Mouse (Mus musculus): ENCODE results near the gene Sbsn.
A peak's percentile ranks its signal among the peaks of the same experiment; 100 is the strongest.
"Not testable (repeated sequence)": the region's sequence is repeated elsewhere in the genome, so short reads cannot be mapped to it uniquely, and the experiment has no call there.

The Sbsn gene

DNA sequence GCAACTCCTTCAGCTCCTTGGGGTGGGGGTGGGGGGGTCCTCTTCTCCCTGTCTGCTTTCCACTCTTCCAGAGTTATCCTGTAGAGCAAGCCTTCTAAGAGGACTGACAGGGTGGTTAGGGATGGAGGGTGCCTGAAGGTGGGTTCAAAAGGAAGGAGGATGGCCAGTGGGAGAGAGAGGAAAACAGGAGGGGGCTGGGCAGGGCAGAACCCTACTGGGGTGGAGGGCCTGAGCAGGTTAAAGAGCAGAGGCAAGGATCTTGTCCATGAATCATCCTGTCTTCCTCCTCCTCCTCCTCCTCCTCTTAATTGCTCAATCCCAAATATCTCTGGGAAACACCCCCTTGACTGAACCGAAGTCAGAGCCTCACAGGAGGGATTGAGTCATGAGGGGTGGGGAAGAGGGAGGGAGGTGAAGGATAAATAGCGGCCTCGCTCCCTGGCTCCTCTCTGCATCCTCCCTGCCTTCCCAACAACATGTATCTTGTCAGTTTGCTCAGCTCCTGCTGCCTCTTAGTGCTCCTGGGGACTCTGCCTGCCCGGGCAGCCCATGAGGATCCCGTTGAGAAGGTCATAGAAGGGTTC lies at the start of gene Sbsn:
Gene Sbsn (plus strand): TSS at position 386 of the 584 bp plus-strand sequence.
- DNase-seq = no peak

DNA sequence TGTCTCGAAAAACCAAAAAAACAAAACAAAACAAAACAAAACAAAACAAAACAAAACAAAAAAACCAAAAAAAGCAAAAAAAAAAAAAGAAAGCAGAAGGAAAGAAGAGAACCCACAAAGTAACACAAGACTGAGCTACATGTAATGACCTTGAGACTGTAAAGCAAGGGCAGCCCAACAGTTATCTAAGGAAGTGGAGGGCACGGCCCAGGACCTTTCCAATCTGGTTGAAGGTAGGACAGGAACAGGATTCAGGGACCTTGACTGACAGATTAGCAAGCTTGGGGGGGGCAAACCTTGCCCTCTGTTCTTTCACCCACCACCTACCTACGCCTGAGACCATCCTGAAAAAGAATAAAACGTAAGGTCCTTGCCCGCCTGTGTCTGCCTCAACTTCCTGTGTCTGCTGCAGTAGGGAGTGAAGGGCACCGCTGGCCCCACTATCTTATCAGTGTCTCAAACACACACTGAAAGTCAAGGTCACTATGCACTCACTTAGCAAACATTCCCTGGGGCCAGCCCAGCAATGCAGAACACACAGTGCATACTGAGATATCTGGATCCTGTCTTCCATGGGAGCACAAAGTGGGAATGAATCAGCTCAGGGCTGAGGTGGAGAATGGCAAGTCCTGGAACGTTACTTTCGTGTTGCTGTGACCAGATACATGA lies 44.9 kb upstream of the Sbsn start:
- DNase-seq = no peak

DNA sequence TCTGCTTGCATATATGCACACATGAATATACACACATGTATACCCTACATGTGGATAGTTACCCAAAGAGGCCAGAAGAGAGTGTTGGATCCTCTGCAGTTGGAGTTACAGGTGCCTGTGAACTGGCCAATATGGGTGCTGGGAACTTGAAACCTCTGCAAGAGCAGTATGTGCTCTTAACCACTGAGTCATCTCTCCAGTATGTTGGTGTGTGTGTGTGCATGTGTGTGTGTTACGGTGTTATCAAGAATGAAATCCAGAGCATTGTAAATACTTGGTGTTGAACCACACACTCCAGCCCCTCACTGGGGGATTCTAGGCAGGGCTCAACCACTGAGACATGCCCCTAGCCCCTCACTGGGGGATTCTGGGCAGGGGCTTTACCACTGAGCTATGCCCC lies 43.8 kb upstream of the Sbsn start:
- DNase-seq = no peak

DNA sequence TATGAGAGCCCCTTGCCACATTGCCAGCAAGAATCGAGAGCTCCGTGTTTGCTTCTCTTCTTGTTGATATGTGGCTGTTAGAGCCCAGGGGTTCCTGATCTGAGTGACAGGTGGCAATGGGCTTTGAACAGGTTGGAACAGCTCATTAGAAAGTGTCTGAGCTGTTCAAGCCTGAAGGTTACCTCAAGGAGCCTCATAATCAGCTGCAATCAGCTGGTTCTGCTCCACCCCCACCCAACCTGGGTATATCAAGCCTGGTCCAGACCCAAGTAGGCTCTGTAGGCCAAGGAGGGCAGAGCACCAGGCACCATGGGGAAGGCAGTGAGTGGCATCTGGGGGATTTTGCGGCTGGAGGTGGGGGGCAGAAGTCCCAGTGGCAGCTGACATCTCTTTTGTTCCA lies 39.3 kb upstream of the Sbsn start, which contains the start of gene Atp4a:
Gene Atp4a (plus strand): TSS at position 268 of the 400 bp plus-strand sequence.
- DNase-seq = no peak

DNA sequence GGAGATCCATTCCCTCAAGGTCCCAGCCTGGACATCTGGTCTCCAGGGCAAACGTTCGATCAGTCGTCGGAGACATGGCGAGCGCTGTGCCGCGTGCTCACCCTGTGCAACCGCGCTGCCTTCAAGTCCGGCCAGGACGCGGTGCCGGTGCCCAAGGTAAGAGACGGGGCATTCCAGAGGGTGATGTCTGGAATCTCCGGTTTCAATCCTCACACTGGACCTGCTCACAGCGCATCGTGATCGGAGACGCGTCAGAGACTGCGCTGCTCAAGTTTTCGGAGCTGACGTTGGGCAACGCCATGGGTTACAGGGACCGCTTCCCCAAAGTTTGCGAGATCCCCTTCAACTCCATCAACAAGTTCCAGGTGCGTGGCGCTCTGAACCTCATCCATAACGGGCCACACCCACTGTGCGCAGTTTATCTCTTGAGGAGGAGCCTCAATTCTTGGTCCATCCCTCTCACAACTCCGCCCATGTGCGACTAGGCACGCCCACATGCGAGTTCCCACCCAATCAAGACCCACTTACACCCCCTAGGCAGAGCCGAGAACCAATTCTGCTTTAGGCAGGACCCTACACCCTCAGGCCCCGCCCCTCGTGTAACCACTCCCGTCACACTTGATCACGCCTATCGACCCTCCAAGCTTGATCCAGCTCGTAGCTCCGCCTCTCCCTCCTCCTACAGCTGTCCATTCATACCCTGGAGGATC lies 34.1 kb upstream of the Sbsn start:
- DNase-seq = peak; percentile 67

DNA sequence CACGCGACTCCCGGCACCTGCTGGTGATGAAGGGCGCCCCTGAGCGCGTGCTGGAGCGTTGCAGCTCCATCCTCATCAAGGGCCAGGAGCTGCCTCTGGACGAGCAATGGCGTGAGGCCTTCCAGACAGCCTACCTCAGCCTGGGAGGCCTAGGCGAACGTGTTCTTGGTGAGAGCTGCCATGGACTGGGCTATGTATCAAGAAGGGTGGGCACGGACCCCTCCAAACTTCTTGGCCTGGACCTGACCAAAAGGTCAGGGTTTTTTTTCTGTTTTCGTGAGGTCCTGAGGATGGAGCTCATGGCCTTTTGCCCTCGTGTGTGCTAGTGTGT lies 33.6 kb upstream of the Sbsn start:
- no peak for DNase-seq

DNA sequence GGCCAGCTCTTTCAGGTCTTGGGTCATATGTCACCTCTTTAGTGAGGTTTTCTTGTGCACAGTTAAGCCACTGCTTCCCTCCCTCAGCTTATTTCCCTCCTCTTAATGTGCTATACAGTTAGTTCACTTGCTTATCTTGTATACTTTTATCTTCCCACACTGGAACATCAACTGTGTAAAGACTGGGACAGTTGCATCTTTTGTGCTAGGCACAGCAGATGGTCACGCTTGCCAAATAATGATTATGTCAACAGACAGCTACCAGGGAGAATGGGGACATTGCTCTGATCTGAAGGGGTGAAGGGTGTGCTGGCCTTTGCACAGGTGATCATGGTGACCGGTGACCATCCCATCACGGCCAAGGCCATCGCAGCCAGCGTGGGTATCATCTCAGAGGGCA lies 31.6 kb upstream of the Sbsn start:
- DNase-seq = no peak

DNA sequence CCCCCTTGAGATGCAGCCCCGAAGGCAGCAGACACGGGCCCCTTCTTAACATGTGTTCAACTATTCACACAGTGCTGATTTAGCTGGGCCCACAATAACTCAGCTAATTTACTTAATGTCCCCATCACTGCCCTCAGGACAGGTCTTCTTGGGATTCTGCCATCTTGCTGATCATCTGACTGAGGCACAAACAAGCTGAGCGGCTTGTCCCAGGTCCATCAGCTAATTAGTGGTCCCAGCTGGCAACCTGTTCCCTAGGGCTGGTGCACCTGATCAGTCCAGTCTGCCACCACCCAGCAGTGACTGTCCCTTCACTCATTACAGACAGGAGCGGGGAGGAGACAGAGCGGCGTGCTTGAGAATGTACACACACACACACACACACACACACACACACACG lies 30.0 kb upstream of the Sbsn start:
- DNase-seq = no peak

DNA sequence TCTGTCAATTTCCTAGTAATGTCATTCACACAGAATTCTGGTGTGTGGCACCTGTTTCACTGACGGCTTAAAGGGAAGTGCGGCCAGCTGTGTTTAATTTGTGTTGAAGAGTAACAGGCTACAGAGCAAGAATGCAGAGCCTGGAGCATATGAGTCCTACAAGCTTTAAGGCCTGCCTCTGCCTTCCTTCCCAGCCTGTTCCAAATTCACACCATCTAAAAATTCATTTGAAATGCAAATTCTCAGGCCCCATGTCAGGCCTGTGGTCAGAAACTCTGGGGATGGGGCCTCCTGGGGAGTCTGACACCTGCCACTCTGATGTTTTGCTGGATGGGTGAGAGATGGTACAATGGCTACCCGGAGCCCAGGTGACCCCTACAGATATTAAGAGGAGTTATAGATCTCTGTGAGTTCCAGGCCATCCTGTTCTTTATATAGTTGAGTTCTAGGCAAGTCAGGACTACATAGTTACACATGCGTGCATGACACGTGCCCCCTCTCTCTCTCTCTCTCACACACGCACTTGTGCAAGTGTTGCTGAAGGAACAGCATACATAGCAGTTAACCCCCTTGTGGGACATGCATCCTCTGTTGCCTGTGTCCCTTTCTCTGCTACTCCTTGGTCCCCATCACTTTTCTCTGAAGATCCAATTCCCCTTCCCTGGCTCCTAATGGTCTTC lies 27.9 kb upstream of the Sbsn start:
- no peak for DNase-seq

DNA sequence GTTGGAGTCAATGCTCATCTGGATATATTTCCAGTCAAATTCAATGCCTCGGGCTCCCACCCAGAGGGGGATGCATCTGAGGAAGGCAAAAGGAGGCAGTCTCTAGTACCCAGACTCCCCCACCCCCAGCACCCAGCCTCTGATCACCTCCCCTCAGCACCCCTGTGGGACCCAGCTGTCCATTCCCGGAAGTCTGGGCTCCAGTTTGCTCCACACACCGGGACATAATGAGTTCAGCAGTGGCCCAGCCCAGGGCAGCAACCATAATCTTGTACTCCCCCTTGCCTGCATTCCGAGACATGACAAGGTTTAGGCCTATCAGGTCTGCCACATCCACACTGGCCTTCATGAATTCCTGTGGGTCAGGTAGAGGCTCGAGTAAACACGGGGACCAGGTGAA lies 23.1 kb upstream of the Sbsn start:
- DNase-seq = no peak

DNA sequence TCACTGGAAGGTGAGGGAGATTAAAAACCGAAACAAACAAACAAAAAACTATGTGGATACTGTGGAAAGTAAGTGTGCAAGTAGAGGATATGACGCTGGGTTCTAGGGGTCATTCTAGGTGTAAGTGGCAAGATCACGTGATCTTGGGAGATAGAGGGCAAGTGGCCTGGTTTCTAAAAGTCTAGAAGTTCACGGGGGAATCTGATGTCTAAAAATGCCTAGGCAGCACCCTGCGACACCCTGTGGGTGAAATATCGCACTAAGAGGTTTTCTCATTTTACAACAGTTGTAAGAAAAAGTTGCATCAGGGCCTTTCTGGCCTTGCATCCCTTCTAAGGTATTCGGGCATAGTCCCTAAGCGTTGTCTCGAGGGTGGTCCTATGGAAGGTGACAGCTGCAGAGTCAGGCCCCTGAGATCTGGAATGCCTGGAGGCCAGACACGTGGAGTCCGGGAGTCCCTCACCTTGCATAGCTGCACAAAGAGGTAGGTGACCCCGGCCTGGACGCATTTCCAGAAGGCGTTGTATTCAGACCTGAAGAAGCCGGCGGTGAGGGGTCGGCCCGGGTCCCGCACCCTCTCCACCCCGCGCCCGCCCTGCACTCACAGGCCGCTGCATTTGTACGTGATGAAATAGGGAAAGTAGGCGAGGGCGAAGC lies 22.4 kb upstream of the Sbsn start:
- DNase-seq = no peak

DNA sequence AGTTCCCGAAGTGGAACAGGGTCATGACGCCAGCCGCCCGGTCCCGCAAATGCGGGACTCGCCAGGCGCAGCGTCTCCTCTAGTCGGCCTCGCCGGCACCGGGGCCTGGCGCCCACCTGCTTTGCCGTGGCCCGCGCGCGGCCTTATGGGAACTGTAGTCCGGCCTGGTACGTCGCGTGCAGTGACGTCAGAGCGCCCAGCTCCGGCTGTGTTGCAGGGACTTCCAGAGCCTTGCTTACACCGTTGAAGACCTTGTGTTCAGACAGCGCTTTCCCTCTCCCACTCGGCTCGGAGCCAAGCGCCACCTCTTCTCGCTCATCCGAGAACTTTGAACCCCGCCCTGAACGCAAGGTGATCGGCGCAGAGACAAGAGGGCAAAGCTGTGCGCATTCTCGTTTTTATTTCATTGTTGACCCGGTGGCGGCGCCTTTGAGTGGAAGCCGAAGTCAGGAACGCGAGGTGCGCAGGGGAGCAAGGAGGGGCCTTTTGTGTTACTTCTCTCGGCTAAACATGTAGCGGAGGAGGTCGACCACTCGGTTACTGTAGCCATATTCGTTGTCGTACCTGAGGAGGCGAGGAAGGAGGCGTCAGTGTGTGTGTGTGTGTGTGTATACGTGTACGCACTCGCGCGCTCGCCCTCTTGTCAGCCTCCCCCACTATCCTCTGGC lies 21.7 kb upstream of the Sbsn start, which contains the start of gene Tmem147:
Gene Tmem147 (minus strand): TSS at position 145 of the 668 bp plus-strand sequence.
- peak; percentile 95 for DNase-seq

DNA sequence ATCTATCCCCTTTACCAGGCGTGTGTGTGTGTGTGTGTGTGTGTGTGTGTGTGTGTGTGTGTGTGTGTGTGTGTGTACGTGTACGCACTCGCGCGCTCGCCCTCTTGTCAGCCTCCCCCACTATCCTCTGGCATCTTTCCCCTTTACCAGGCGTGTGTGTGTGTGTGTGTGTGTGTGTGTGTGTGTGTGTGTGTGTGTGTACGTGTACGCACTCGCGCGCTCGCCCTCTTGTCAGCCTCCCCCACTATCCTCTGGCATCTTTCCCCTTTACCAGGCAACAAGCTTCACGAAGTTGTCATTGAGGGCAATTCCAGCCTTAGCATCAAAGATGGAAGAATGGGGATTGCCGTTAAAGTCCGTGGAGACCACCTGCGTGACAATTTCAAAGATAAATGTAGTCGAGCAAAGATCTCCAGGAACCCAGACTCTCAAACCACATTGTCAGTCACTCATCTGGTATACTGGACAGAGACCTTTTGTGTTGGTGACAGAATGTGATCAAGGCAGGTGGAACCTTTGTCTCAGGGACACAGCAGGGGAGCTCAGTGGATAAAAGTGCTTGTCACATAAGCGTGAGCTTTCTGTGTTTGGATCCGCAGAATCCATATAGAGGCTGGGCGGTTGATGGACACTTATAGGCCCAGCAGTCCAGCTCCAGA lies 21.1 kb upstream of the Sbsn start:
- DNase-seq = not testable (repeated sequence)

DNA sequence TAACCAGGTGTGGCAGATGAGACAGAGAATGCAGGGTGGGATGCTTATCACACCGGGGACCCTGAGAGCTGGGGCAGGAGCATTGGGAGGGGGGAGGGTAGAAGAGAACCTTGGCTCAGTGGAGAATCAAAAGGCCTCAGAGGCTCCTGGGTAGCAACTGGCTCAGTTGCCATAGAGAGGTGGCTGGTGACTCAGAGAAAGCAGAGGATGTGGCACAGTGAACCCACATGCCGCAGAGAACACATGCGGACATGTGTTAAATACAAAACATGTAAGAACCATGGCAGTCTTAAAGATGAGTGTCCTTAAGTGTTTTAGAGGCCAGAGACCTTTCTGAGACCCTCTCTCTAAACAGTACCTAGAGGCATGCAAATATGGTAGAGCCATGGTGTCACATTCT lies 15.1 kb upstream of the Sbsn start:
- DNase-seq = no peak

DNA sequence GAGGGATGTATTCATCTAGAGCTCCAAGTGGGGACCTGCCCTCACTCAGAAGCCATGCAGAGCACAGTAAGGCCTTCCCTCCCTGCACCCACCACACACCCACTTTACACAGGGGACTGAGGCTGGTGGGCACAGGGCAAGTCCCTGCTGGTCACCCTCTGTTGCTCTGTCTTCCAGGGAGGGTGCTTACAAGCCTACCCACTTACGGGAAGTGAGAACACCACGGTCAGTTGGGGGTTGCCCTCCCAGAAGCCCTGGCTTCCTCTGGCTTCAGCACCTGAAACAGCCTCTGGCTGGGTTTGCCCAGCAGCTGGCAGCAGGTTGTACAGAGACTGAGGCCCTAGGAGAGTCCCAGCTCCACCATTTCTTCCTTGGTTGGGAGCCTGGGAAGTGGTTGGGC lies 8.7 kb upstream of the Sbsn start:
- not testable (repeated sequence) for DNase-seq

DNA sequence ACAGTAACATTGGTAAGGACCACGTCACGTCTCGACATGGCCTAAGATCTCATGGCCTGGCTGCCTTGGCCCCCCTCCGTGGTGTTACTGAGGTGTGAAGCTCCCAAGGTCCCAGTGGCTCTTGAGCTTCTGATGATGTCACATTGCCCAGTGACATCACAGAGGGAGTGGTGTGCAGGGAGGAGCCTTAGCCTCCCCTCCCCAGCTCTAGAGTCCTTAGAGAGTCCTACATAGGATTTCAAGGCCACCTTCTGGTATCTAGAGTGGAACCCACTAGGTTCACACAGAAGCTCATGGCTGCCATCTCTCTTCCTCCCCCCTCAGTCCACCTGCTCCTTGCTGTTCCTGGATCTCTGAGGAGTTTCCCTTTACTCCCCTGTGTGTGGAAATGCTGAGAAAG lies 7.7 kb upstream of the Sbsn start, which contains the start of gene Gapdhs:
Gene Gapdhs (minus strand): TSS at position 65 of the 400 bp plus-strand sequence.
- not testable (repeated sequence) for DNase-seq

DNA sequence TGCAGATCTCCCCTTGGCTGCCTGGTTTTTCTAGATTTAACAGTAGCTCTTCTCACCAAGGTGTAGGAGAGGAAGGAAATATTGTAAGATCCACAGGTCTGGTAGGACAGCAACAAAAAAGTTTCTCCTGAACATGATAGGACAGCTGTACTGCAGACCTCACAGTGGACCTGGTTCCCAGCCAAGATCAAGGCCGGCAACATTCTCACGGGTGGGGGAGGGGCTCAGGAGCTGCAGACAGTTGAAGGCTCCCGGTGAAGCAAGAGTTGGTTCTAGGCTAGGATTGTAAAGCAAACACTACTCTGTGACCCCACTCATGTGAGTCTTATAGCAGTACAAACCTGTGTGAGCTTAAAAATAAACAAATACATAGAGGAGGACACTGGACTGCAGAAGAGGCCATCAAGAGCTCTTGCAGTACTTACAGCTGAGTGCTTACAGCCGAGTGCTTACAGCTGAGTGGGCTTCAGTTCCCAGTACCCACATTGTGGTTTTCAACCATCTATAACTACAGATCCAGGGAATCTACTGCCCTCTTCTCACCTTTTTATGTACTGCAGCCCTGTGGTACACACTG lies 7.2 kb upstream of the Sbsn start:
- DNase-seq = peak; percentile 26

DNA sequence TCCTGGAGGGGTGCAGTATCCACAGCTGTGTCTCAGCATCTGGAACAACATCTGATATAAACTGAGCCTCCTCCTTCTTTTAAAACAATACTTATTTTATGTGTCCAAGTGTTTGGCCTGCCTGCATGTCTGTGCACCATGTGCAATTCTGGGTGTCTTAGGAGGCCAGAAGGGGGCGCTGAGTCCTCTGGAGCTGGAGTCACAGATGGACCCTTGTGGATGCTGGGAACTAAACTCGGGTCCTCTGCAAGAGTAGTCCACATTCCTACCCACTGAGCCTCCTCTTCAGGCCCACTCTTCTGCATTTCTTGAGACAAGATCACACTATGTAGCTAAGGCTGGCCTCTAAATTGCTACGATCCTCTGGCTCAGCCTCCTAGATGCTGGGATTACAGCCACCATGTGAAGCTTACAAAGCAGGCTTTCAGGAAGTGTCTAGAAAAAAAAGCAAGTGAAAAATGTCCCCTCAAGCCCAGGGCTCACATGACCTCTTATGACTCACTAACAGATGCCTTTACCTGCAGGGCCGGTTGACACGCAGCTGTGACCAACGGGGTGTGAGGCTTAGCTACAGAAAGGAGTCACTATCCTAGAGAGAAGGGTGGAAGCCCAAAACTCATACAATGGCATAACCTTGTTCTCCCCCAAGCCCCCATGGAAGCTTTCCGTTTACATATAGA lies 3.6 kb upstream of the Sbsn start:
- no peak for DNase-seq

DNA sequence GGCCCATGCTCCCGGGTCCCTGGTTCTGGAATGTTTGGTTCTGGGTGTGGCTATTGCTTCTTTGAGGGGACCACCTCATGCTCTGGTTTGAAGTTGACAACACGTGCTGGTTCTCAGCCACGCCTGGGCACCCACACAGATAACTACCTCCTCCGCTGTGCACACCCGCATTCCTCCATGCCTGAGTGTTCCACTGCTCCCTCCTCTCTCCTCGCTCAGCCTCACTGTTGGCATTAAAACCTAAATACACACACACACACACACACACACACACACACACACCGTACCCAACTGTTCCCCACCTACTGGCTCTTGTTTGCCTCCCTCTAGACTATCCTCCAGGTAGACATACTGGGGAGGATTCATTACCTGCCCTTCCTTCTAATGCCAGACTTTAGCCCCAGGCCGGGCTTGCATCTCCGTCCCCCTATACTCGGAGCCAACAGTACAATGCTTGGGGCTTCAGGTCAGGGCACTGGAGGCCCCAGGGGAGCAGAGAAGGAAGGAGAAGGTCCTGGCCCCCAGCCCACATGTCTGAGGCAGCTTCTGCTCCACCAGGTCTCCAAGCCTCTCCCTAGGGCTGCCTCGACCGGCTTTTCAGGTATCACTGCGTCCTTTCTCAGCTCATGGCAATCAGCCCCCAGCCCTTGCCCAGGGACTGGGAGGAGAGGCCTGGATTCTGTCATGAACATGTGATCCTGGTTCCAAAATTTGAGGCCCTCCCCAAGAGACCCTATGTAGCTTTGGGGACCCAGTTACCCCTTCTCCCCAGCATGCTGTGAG lies 1.3 kb upstream of the Sbsn start:
- DNase-seq = no peak

DNA sequence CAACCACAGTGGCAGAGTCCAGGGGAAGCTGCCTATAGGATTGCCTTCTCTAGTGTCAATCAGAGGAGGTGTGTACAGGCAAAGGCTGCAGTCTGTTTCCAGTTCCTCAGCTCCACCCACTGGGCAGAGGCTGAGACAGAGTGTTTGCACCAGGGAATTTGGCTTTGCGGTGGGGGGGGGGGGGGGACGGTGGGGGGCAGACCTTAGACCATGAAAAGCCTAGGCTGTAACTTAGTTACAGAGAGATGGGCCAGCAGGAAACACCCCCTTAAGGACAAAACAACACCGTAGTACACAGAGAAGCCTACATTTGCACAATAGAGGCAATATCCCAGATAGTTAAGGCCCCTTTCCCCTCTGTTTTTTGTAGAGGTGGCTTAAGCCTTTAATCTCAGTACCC lies 5.7 kb downstream of the Sbsn start:
- DNase-seq = no peak

Data from right cerebral cortex, postnatal 4 days (tissue).